Mouse (Mus musculus): ENCODE data around the gene Cadm3. TPM values are rescaled to one million over a fixed set of nuclear protein-coding genes. Genes with fewer than 3 reads are reported as not detected.
"Not testable (repeated sequence)": the region's sequence is repeated elsewhere in the genome, so short reads cannot be mapped to it uniquely, and the experiment has no call there.

Cadm3 gene
- polyA plus RNA-seq, 1 experiment from 2014 or later: 0.67 TPM

DNA sequence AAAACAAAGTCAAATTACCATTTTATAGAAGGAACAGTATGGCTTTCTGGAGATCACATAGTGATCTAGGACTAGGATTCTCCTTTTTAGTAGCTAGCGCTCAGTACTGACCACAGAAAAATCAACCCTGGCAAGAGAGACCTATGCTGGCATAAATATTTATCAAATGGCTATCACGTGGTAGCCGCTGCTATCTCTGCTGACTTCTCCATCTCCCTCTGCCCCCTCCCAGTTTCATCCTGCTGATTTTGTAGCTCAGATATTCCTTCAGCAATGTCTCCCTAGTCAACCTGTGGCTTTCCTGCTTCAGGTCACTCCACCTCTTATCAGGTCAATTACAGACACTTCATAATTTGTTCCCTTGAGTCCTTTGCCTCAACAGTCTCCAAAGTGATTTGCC lies 51.8 kb downstream of the Cadm3 start:
- no peaks in the 10 kb centered on the region for H3K4me1 ChIP-seq
- H3K9ac ChIP-seq: no peak overlapping the region
- H3K4me3 ChIP-seq: no peak overlapping the region
- WGBS: 91% methylated on average over 3 of the region's 3 CpGs
- ATAC-seq (ENCODE audit: low FRiP score, low read depth): no peak
- no peaks in the 10 kb centered on the region for H3K36me3 ChIP-seq
- no peak overlapping the region for H3K4me2 ChIP-seq (replicated peaks)
- no peaks in the 10 kb centered on the region for H3K27me3 ChIP-seq
- H3K27ac ChIP-seq: no peak overlapping the region
- no peaks in the 10 kb centered on the region for H3K9me3 ChIP-seq

DNA sequence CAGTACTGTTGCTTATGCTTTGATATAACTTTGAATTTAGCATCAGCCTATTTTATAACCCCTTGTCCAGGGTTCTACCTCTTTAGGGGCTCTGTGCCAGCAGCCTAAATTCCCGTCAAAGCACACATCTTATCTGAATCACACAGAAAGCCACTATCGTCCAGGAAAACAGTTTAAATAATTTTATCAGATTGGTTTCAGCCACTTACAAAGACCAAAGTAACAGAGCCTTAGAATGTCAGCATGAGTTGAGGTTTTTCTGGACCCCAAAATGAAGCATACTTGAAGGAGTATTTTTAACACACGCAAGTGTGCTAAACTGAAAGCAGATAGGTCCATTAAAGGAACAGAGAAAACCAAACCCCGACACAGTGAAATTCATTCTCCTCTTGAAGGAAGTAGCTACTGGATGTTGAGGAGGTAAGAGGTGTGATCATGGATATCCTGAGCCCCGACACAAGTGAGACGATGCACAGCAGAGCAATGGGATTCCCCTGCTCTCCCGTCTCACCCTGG lies 53.9 kb downstream of the Cadm3 start:
- H3K4me3 ChIP-seq; H3K9me3 ChIP-seq; H3K4me2 ChIP-seq (replicated peaks); H3K9ac ChIP-seq; H3K36me3 ChIP-seq; H3K27me3 ChIP-seq; H3K27ac ChIP-seq; ATAC-seq (ENCODE audit: low FRiP score, low read depth); H3K4me1 ChIP-seq: not testable (repeated sequence)
- WGBS: 78% methylated on average over 7 of the region's 7 CpGs

GRCm38 (mm10) chr1:173302795-173303194 lies 64.7 kb downstream of the Cadm3 start:
- H3K27ac ChIP-seq; H3K36me3 ChIP-seq; H3K4me2 ChIP-seq (replicated peaks); H3K4me1 ChIP-seq; H3K27me3 ChIP-seq; H3K4me3 ChIP-seq; H3K9ac ChIP-seq; H3K9me3 ChIP-seq; ATAC-seq (ENCODE audit: low FRiP score, low read depth): not testable (repeated sequence)
- 62% methylated on average over 3 of the region's 3 CpGs for WGBS

Other genes with a start within 250 kb of the Cadm3 start
- gene Olfr1408, start 230.3 kb downstream of the Cadm3 start, polyA plus RNA-seq (2015; fragmentation: Nextera tagmentation; extraction: Ambion mirVana): not detected in 2 replicates
- not detected in 2 replicates for gene Olfr1406, start 177.1 kb downstream of the Cadm3 start, polyA plus RNA-seq (2015; fragmentation: Nextera tagmentation; extraction: Ambion mirVana)
- gene Olfr218, start 169.9 kb downstream of the Cadm3 start, polyA plus RNA-seq (2015; fragmentation: Nextera tagmentation; extraction: Ambion mirVana): not detected in 2 replicates
- not detected in 2 replicates for gene Olfr1404, start 155.3 kb downstream of the Cadm3 start, polyA plus RNA-seq (2015; fragmentation: Nextera tagmentation; extraction: Ambion mirVana)
- not detected in 2 replicates for gene Fcer1a, start 140.5 kb downstream of the Cadm3 start, polyA plus RNA-seq (2015; fragmentation: Nextera tagmentation; extraction: Ambion mirVana)
- gene Olfr418, start 101.7 kb downstream of the Cadm3 start, polyA plus RNA-seq (2015; fragmentation: Nextera tagmentation; extraction: Ambion mirVana): not detected in 2 replicates
- gene Mptx2, start 89.9 kb downstream of the Cadm3 start, polyA plus RNA-seq (2015; fragmentation: Nextera tagmentation; extraction: Ambion mirVana): not detected in 2 replicates
- 0.57 and 0.66 TPM in 2 replicates for gene Ackr1, start 33.9 kb downstream of the Cadm3 start, polyA plus RNA-seq (2015; fragmentation: Nextera tagmentation; extraction: Ambion mirVana)
- 1.1 and 1.3 TPM in 2 replicates for gene Aim2, start 16.8 kb downstream of the Cadm3 start, polyA plus RNA-seq (2015; fragmentation: Nextera tagmentation; extraction: Ambion mirVana)
- not detected in 2 replicates for gene Ifi206, start 123.3 kb upstream of the Cadm3 start, polyA plus RNA-seq (2015; fragmentation: Nextera tagmentation; extraction: Ambion mirVana)
- not detected in 2 replicates for gene Ifi214, start 168.3 kb upstream of the Cadm3 start, polyA plus RNA-seq (2015; fragmentation: Nextera tagmentation; extraction: Ambion mirVana)
- not detected in 2 replicates for gene Ifi213, start 231.6 kb upstream of the Cadm3 start, polyA plus RNA-seq (2015; fragmentation: Nextera tagmentation; extraction: Ambion mirVana)

Measured in limb, embryonic 13.5 days (tissue).